Mouse (Mus musculus) intestine, embryonic 15.5 days (tissue): ENCODE measurements around the gene Ephb2. TPM values are rescaled to one million over a fixed set of nuclear protein-coding genes. Genes with fewer than 3 reads are reported as not detected.

Experiments used
- ATAC-seq: fragments of 200-750 bp; cut with Nextera tagmentation; 2 replicates; pipeline ENCODE4 v1.8.0; 2017; ENCODE audit warnings: moderate TSS enrichment, moderate library complexity
- H3K27ac ChIP-seq: fragments of 300-500 bp; sonication (generic); 2 replicates; pipeline ENCODE4 v1.5.1; 2015; ENCODE audit warnings: mild to moderate bottlenecking, inconsistent platforms
- H3K27me3 ChIP-seq: fragments of 300-500 bp; sonication (generic); replicated peaks from 2 replicates; pipeline ENCODE4 v1.6.1; 2015; ENCODE audit warnings: inconsistent platforms
- H3K36me3 ChIP-seq: fragments of 300-500 bp; sonication (generic); 2 replicates; pipeline ENCODE4 v1.6.1; 2015; ENCODE audit warnings: inconsistent platforms
- H3K4me1 ChIP-seq: fragments of 300-500 bp; sonication (generic); replicated peaks from 2 replicates; pipeline ENCODE4 v1.6.1; 2015; ENCODE audit warnings: inconsistent platforms
- H3K4me2 ChIP-seq: fragments of 300-500 bp; sonication (generic); replicated peaks from 2 replicates; pipeline ENCODE4 v1.6.1; 2015; ENCODE audit warnings: mild to moderate bottlenecking, inconsistent platforms
- H3K4me3 ChIP-seq: fragments of 300-500 bp; sonication (generic); replicated peaks from 2 replicates; pipeline ENCODE4 v1.5.1; 2015; ENCODE audit warnings: inconsistent platforms
- H3K9ac ChIP-seq: fragments of 300-500 bp; sonication (generic); 2 replicates; pipeline ENCODE4 v1.6.1; 2015; ENCODE audit warnings: inconsistent platforms
- H3K9me3 ChIP-seq: fragments of 300-500 bp; sonication (generic); 2 replicates; pipeline ENCODE4 v1.6.1; 2016; ENCODE audit warnings: inconsistent platforms
- WGBS: fragments of 180-500 bp; shearing (Covaris S2); methylation state at CpG from one replicate; pipeline ENCODE4 v1.1.7; 2015; 5-methylcytosine and 5-hydroxymethylcytosine counted together
- polyA plus RNA-seq: library from polyadenylated mRNA; unstranded; fragments of >200 nt; fragmentation: Nextera tagmentation; extraction: Ambion mirVana; gene quantifications from 2 replicates; pipeline ENCODE4 v1.2.1, GENCODE M21; 2015

Gene Ephb2
- polyA plus RNA-seq, 1 experiment from 2014 or later: 8.2 TPM

- no peak overlapping the region for H3K4me2 ChIP-seq
- H3K9ac ChIP-seq: no peak overlapping the region
- no peak overlapping the region for H3K4me3 ChIP-seq
- no peaks in the 10 kb centered on the region for H3K36me3 ChIP-seq
- H3K27ac ChIP-seq: no peak overlapping the region
- no peaks in the 10 kb centered on the region for H3K27me3 ChIP-seq
- ATAC-seq: no peak
- peaks cover 30% of the 10 kb centered on the region for H3K4me1 ChIP-seq
- no peaks in the 10 kb centered on the region for H3K9me3 ChIP-seq
- WGBS: 56% methylated on average over 4 of the region's 4 CpGs
Measured at GRCm38 (mm10) chr4:136812543-136812942, 23.2 kb downstream of the Ephb2 start.

GRCm38 (mm10) chr4:136811596-136811995, 24.2 kb downstream of the Ephb2 start:
- no peaks in the 10 kb centered on the region for H3K36me3 ChIP-seq
- 43% methylated on average over 6 of the region's 6 CpGs for WGBS
- H3K9me3 ChIP-seq: no peaks in the 10 kb centered on the region
- no peak overlapping the region for H3K4me3 ChIP-seq
- no peak overlapping the region for H3K4me2 ChIP-seq
- H3K27ac ChIP-seq: no peak overlapping the region
- ATAC-seq: peak; percentile 39; the same call in 1 of the 2 replicates
- H3K4me1 ChIP-seq: peaks cover 30% of the 10 kb centered on the region
- no peaks in the 10 kb centered on the region for H3K27me3 ChIP-seq
- no peak overlapping the region for H3K9ac ChIP-seq

- no peak overlapping the region for H3K4me3 ChIP-seq
- peaks cover 41% of the 10 kb centered on the region for H3K4me1 ChIP-seq
- no peak for ATAC-seq
- H3K4me2 ChIP-seq: no peak overlapping the region
- H3K27ac ChIP-seq: no peak overlapping the region
- no peak overlapping the region for H3K9ac ChIP-seq
- H3K36me3 ChIP-seq: no peaks in the 10 kb centered on the region
- 30% methylated on average over 11 of the region's 11 CpGs for WGBS
- no peaks in the 10 kb centered on the region for H3K27me3 ChIP-seq
- H3K9me3 ChIP-seq: no peaks in the 10 kb centered on the region
Measured at GRCm38 (mm10) chr4:136808478-136808877, 27.3 kb downstream of the Ephb2 start.

GRCm38 (mm10) chr4:136807448-136808009, 28.3 kb downstream of the Ephb2 start:
- Histone ChIP-seq H3K9ac (no peak overlapping the region), H3K36me3 (no peaks in the 10 kb centered on the region), H3K4me3 (no peak overlapping the region), H3K27ac (no peak overlapping the region), H3K4me1 (peaks cover 45% of the 10 kb centered on the region), H3K4me2 (no peak overlapping the region), H3K9me3 (no peaks in the 10 kb centered on the region), H3K27me3 (no peaks in the 10 kb centered on the region)
- WGBS: 77% methylated on average over 11 of the region's 11 CpGs
- ATAC-seq: no peak

- Histone ChIP-seq H3K4me3 (no peak overlapping the region), H3K9me3 (no peaks in the 10 kb centered on the region), H3K4me2 (no peak overlapping the region), H3K9ac (no peak overlapping the region), H3K36me3 (no peaks in the 10 kb centered on the region), H3K27ac (0 out of 2 replicates have a peak overlapping the region, but pooled peaks have one; percentile 54), H3K4me1 (peaks cover 44% of the 10 kb centered on the region), H3K27me3 (no peaks in the 10 kb centered on the region)
- ATAC-seq: no peak
- WGBS: 47% methylated on average over 10 of the region's 10 CpGs
Measured at GRCm38 (mm10) chr4:136806254-136806653, 29.5 kb downstream of the Ephb2 start.

GRCm38 (mm10) chr4:136804343-136804742, 31.4 kb downstream of the Ephb2 start:
- no peak overlapping the region for H3K4me2 ChIP-seq
- H3K9ac ChIP-seq: no peak overlapping the region
- no peaks in the 10 kb centered on the region for H3K27me3 ChIP-seq
- peaks cover 63% of the 10 kb centered on the region for H3K4me1 ChIP-seq
- no peak overlapping the region for H3K4me3 ChIP-seq
- 88% methylated on average over 6 of the region's 6 CpGs for WGBS
- no peak overlapping the region for H3K27ac ChIP-seq
- no peaks in the 10 kb centered on the region for H3K36me3 ChIP-seq
- no peak for ATAC-seq
- H3K9me3 ChIP-seq: no peaks in the 10 kb centered on the region

GRCm38 (mm10) chr4:136802446-136802845, 33.3 kb downstream of the Ephb2 start:
- peak overlapping the region; percentile 35; the same call in 1 of the 2 replicates for H3K4me2 ChIP-seq
- 33% methylated on average over 12 of the region's 12 CpGs for WGBS
- ATAC-seq: peak; percentile 75
- no peaks in the 10 kb centered on the region for H3K27me3 ChIP-seq
- no peak overlapping the region for H3K9ac ChIP-seq
- H3K9me3 ChIP-seq: no peaks in the 10 kb centered on the region
- peak overlapping the region; percentile 61 for H3K27ac ChIP-seq
- no peak overlapping the region for H3K4me3 ChIP-seq
- no peaks in the 10 kb centered on the region for H3K36me3 ChIP-seq
- peaks cover 71% of the 10 kb centered on the region for H3K4me1 ChIP-seq

- Histone ChIP-seq H3K27me3 (no peaks in the 10 kb centered on the region), H3K4me3 (no peak overlapping the region), H3K27ac (peak overlapping the region; percentile 61; the same call in 1 of the 2 replicates), H3K9ac (no peak overlapping the region), H3K9me3 (no peaks in the 10 kb centered on the region), H3K4me2 (peak overlapping the region; percentile 35; the same call in 1 of the 2 replicates), H3K4me1 (peaks cover 66% of the 10 kb centered on the region), H3K36me3 (no peaks in the 10 kb centered on the region)
- WGBS: 70% methylated on average over 5 of the region's 5 CpGs
- peak; percentile 73 for ATAC-seq
Measured at GRCm38 (mm10) chr4:136801944-136802343, 33.8 kb downstream of the Ephb2 start.

- H3K4me1 ChIP-seq: peaks cover 61% of the 10 kb centered on the region
- no peaks in the 10 kb centered on the region for H3K36me3 ChIP-seq
- WGBS: 82% methylated on average over 8 of the region's 8 CpGs
- no peak for ATAC-seq
- no peak overlapping the region for H3K27ac ChIP-seq
- no peak overlapping the region for H3K4me3 ChIP-seq
- H3K9ac ChIP-seq: no peak overlapping the region
- H3K27me3 ChIP-seq: no peaks in the 10 kb centered on the region
- H3K4me2 ChIP-seq: no peak overlapping the region
- H3K9me3 ChIP-seq: no peaks in the 10 kb centered on the region
Measured at GRCm38 (mm10) chr4:136801463-136801862, 34.3 kb downstream of the Ephb2 start.

GRCm38 (mm10) chr4:136800366-136800765, 35.4 kb downstream of the Ephb2 start:
- WGBS: 40% methylated on average over 14 of the region's 14 CpGs
- H3K4me1 ChIP-seq: peaks cover 53% of the 10 kb centered on the region
- H3K27ac ChIP-seq: no peak overlapping the region
- H3K27me3 ChIP-seq: no peaks in the 10 kb centered on the region
- H3K36me3 ChIP-seq: no peaks in the 10 kb centered on the region
- no peak overlapping the region for H3K9ac ChIP-seq
- ATAC-seq: no peak
- no peak overlapping the region for H3K4me2 ChIP-seq
- H3K4me3 ChIP-seq: no peak overlapping the region
- H3K9me3 ChIP-seq: no peaks in the 10 kb centered on the region

GRCm38 (mm10) chr4:136797677-136798569, 37.9 kb downstream of the Ephb2 start:
- Histone ChIP-seq H3K4me2 (no peak overlapping the region), H3K4me1 (peaks cover 43% of the 10 kb centered on the region), H3K36me3 (no peaks in the 10 kb centered on the region), H3K27me3 (no peaks in the 10 kb centered on the region), H3K27ac (no peak overlapping the region), H3K9me3 (no peaks in the 10 kb centered on the region), H3K4me3 (no peak overlapping the region), H3K9ac (no peak overlapping the region)
- no peak for ATAC-seq
- 39% methylated on average over 23 of the region's 23 CpGs for WGBS

GRCm38 (mm10) chr4:136793320-136793719, 42.5 kb downstream of the Ephb2 start:
- Histone ChIP-seq H3K4me2 (no peak overlapping the region), H3K27me3 (no peaks in the 10 kb centered on the region), H3K27ac (no peak overlapping the region), H3K4me3 (no peak overlapping the region), H3K9ac (no peak overlapping the region), H3K36me3 (no peaks in the 10 kb centered on the region), H3K4me1 (peaks cover 20% of the 10 kb centered on the region), H3K9me3 (no peaks in the 10 kb centered on the region)
- WGBS: 87% methylated on average over 11 of the region's 11 CpGs
- no peak for ATAC-seq
